Mouse (Mus musculus) thymus, adult 2 months (tissue): Measurements from ENCODE around the gene Coro2b.

Source experiments
- CTCF ChIP-seq: fragments of 200-500 bp; IDR thresholded peaks from 2 replicates; pipeline ENCODE4 v1.5.1; 2012; ENCODE audit warnings: mild to moderate bottlenecking, control low read depth, low read length, moderate library complexity, borderline replicate concordance; ENCODE audit not compliant: control insufficient read depth, poor library complexity, insufficient read depth; ENCODE audit errors: extremely low read depth
- POLR2A ChIP-seq: fragments of 200-500 bp; IDR thresholded peaks from 2 replicates; pipeline ENCODE4 v1.6.1; 2012; ENCODE audit warnings: mild to moderate bottlenecking, low read length, control low read depth, moderate library complexity; ENCODE audit not compliant: control insufficient read depth, poor library complexity, insufficient read depth; ENCODE audit errors: extremely low read depth

GRCm38 (mm10) chr9:62510530-62510936 lies 26.3 kb downstream of the Coro2b start:
- no peak for TF ChIP-seq CTCF
- no peak for TF ChIP-seq POLR2A
